Comparison of ENCODE assay signal across 8 mouse cellular contexts in the genomic region with DNA sequence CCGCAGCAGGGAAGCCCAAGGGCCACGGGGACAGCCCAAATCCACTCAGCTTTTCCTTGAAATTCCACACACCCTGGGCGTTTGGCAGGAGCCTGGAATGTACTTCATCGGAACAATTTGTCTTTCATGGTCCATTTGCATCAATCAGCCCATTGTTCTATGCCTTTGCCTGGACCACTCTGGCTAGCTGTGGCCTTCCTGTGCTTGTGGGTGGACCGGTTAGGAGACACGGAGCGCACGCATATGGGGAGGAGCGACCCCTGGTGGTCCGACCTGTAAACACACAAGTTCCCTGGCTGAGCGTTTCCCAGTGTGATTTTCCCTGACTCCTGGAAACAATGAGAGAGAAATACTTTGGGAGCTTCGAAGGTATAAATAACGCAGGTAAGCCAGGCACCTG. TPM values are rescaled to one million over a fixed set of nuclear protein-coding genes. Genes with fewer than 3 reads are reported as not detected.
DNase-seq lines count a peak whose midpoint lies in the region; ATAC-seq and TF ChIP-seq lines count a peak whose summit lies in the region.

No protein-coding gene starts in this region.

- no peaks in the 10 kb centered on the region for H3K36me3 ChIP-seq in ES-Bruce4 (ENCODE audit: control insufficient read depth, insufficient read depth, low read length, poor library complexity, severe bottlenecking)
- no peaks in the 10 kb centered on the region for H3K36me3 ChIP-seq in forebrain, embryonic 11.5 days (ENCODE audit: control insufficient read depth, insufficient read depth, low read length)

- peaks cover 1% of the 10 kb centered on the region for H3K4me1 ChIP-seq in ES-Bruce4 (ENCODE audit: control insufficient read depth, insufficient read depth, low read length)
- peaks cover 3% of the 10 kb centered on the region; the same call in 1 of the 2 replicates for H3K4me1 ChIP-seq in forebrain, embryonic 11.5 days (replicated peaks; ENCODE audit: control insufficient read depth, insufficient read depth, low read length)
- peaks cover 13% of the 10 kb centered on the region for H3K4me1 ChIP-seq in lung, adult 2 months (ENCODE audit: control insufficient read depth, insufficient read depth, low read length)

- peak; percentile 97 for TF ChIP-seq CTCF in ES-Bruce4 (IDR thresholded peaks at IDR 0.05; ENCODE audit: low read depth, low read length)
- peak; percentile 98 for TF ChIP-seq CTCF in lung, adult 2 months (IDR thresholded peaks at IDR 0.05; ENCODE audit: insufficient read depth, low read length)

- no peak overlapping the region for H3K9ac ChIP-seq in ES-Bruce4 (ENCODE audit: low read depth, poor library complexity, severe bottlenecking)
- H3K9ac ChIP-seq in forebrain, embryonic 11.5 days (ENCODE audit: low read length): no peak overlapping the region

- DNase-seq in c-Kit-positive CD71-positive TER-119-negative erythroid progenitor cells, embryonic 14.5 days (ENCODE audit: low read depth): peak; percentile 51
- peak; percentile 88 for DNase-seq in forebrain, embryonic 11.5 days (ENCODE audit: low spot score)
- DNase-seq in heart, postnatal 25 days (ENCODE audit: low spot score): peak; percentile 51
- peak; percentile 89 to 90 for DNase-seq in kidney, postnatal 4 days
- peak; percentile 75 for DNase-seq in lung, adult 2 months
- peak; percentile 81 for DNase-seq in ovary, postnatal 14 days (ENCODE audit: low spot score)
- peak; percentile 62 to 65 for DNase-seq in urinary bladder, adult 18-20 months (ENCODE audit: low spot score in 2 of 2)

- H3K4me2 ChIP-seq in forebrain, embryonic 11.5 days (ENCODE audit: low read depth, low read length, severe bottlenecking): no peak overlapping the region

- no peak overlapping the region for H3K27ac ChIP-seq in ES-Bruce4 (ENCODE audit: insufficient read depth, low read length)
- H3K27ac ChIP-seq in forebrain, embryonic 11.5 days (ENCODE audit: low read depth, low read length): no peak overlapping the region

- TF ChIP-seq POLR2A in ES-Bruce4 (IDR thresholded peaks at IDR 0.05; ENCODE audit: insufficient read depth, low read length): no peak
- TF ChIP-seq POLR2A in lung, adult 2 months (IDR thresholded peaks at IDR 0.05; ENCODE audit: borderline replicate concordance, extremely low read depth, low read depth, low read length): no peak

- intact Hi-C loops in heart, postnatal 25 days (cut with DNase I): loop anchor here (1.0 kb wide), 2 partner anchors 28 to 62 kb away; no protein-coding TSS in a partner anchor

- H3K27me3 ChIP-seq in ES-Bruce4 (ENCODE audit: control insufficient read depth, insufficient read depth, low read length, poor library complexity, severe bottlenecking): no peaks in the 10 kb centered on the region
- no peaks in the 10 kb centered on the region for H3K27me3 ChIP-seq in forebrain, embryonic 11.5 days (ENCODE audit: control insufficient read depth, insufficient read depth, low read length)

- H3K9me3 ChIP-seq in ES-Bruce4 (replicated peaks; ENCODE audit: control insufficient read depth, insufficient read depth, low read length, poor library complexity, severe bottlenecking): no peaks in the 10 kb centered on the region
- no peaks in the 10 kb centered on the region for H3K9me3 ChIP-seq in forebrain, embryonic 11.5 days (ENCODE audit: control insufficient read depth, low read length)

- H3K4me3 ChIP-seq in ES-Bruce4 (ENCODE audit: low read depth, low read length): no peak overlapping the region
- H3K4me3 ChIP-seq in forebrain, embryonic 11.5 days (ENCODE audit: low read depth, low read length): no peak overlapping the region
- H3K4me3 ChIP-seq in lung, adult 2 months (replicated peaks; ENCODE audit: extremely low read depth, low read depth, low read length): no peak overlapping the region

- 17% methylated on average over 13 of the region's 13 CpGs for WGBS in forebrain, embryonic 11.5 days
- 10% methylated on average over 13 of the region's 13 CpGs for whole genome bisulfite sequencing in lung, adult 2 months

- ATAC-seq in forebrain, embryonic 11.5 days (replicated peaks; ENCODE audit: low FRiP score): 0 out of 2 replicates have a peak, but pooled peaks have one; percentile 55

- TF ChIP-seq EP300 in ES-Bruce4 (IDR thresholded peaks at IDR 0.05; ENCODE audit: insufficient read depth, low read depth, low read length): no peak

RNA-seq across cellular contexts. Expression of a gene that starts 2.0 kb away (rescaled TPM):
- polyA plus RNA-seq in ES-Bruce4 (2011; ENCODE audit: insufficient read depth, insufficient read length, low read depth, missing spikeins): 0.53 and 1.0 TPM in 2 replicates
- polyA plus RNA-seq in forebrain, embryonic 11.5 days (2014; fragmentation: Nextera tagmentation; extraction: Ambion mirVana): 0.65 and 1.1 TPM in 2 replicates
- 1 to 10 TPM; 2.0 to 2.3 TPM for total RNA-seq in heart, postnatal 25 days (2021)
- polyA plus RNA-seq in lung, adult 2 months (2012; rRNA removed): 0.26 and 1.5 TPM in 2 replicates

RNA-seq across cellular contexts. Expression of a gene that starts 15.3 kb away (rescaled TPM):
- polyA plus RNA-seq in ES-Bruce4 (2011; ENCODE audit: insufficient read depth, insufficient read length, low read depth, missing spikeins): 88.1 and 98.9 TPM in 2 replicates
- 21.5 and 24.2 TPM in 2 replicates for polyA plus RNA-seq in forebrain, embryonic 11.5 days (2014; fragmentation: Nextera tagmentation; extraction: Ambion mirVana)
- total RNA-seq in heart, postnatal 25 days (2021): 10 to 100 TPM; 12.9 to 14.6 TPM
- 98.6 and 156 TPM in 2 replicates for polyA plus RNA-seq in lung, adult 2 months (2012; rRNA removed)

RNA-seq across cellular contexts. Expression of a gene that starts 37.2 kb away (rescaled TPM):
- 20.5 and 25.1 TPM in 2 replicates for polyA plus RNA-seq in ES-Bruce4 (2011; ENCODE audit: insufficient read depth, insufficient read length, low read depth, missing spikeins)
- polyA plus RNA-seq in forebrain, embryonic 11.5 days (2014; fragmentation: Nextera tagmentation; extraction: Ambion mirVana): 0.47 and 0.65 TPM in 2 replicates
- total RNA-seq in heart, postnatal 25 days (2021): 1 to 10 TPM; 5.6 to 6.0 TPM
- polyA plus RNA-seq in lung, adult 2 months (2012; rRNA removed): 6.9 and 43.2 TPM in 2 replicates

RNA-seq across cellular contexts. Expression of a gene that starts 54.9 kb away (rescaled TPM):
- polyA plus RNA-seq in ES-Bruce4 (2011; ENCODE audit: insufficient read depth, insufficient read length, low read depth, missing spikeins): 1.2 and 1.6 TPM in 2 replicates
- polyA plus RNA-seq in forebrain, embryonic 11.5 days (2014; fragmentation: Nextera tagmentation; extraction: Ambion mirVana): 0.25 TPM in 1 of 2 replicates, not detected in the other
- total RNA-seq in heart, postnatal 25 days (2021): 1,000 to 10,000 TPM; 8,717 to 8,772 TPM
- 31.3 and 74.6 TPM in 2 replicates for polyA plus RNA-seq in lung, adult 2 months (2012; rRNA removed)
